Mouse (Mus musculus) ovary, postnatal 14 days (tissue): ENCODE results near the gene Trdmt1.
"Not testable (repeated sequence)": the region's sequence is repeated elsewhere in the genome, so short reads cannot be mapped to it uniquely, and the experiment has no call there.

Source experiments
- DNase-seq: peaks from one replicate; pipeline ENCODE4 v3.0.0; 2022; ENCODE audit warnings: low spot score

Trdmt1 gene

DNA sequence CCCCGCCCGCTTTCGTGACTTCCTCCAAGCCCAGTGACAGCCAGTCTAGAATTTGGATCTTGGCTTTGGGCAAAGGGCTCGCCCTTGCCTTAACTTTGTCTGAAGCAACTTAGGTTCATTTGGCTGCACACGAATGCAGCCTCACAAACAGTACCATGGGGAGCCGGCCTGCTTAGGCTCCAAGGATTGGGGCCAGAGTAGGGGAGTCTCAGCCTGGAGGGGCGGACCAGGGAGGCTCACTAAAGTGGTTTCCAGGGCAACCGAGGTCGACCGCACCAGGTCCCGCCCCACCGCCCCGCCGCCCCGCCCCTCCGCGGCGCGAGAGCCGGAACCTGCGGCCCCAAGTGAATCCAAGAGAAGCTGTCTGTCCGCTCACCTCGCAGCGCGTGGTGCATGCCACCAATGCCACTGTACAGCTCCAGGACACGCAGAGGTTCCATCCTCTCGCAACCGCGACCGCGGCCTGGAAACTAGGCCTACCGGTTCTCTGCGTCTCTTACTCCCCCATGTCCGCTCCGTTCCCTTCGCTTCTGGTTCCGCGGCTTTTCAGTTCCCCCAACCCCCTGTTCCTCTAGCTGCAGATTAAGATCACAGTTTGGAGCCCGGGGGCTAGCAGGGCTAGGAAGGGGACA, at the start of gene Trdmt1:
Trdmt1 (minus strand) TSS at position 476 of the 632 bp plus-strand sequence.
- DNase-seq = peak; percentile 71

DNA sequence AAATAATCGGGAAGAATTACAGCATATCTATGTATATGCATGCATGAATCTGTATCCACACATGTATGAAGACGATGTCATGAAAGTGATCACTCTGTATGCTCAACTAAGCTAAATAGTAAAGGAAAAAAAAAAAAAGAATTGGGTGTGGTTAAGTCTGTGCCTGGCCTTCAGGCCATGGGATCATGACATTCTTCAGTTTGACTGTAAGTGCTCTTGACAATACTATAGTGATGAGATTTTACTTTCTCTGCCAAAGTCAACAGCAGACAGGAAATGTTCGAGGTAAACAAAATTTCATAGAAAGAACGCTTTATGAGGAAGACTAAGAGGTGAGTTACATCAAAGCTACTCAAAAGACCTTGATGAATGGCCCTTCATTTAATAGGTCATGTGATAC, 48.9 kb upstream of the Trdmt1 start:
- no peak for DNase-seq

DNA sequence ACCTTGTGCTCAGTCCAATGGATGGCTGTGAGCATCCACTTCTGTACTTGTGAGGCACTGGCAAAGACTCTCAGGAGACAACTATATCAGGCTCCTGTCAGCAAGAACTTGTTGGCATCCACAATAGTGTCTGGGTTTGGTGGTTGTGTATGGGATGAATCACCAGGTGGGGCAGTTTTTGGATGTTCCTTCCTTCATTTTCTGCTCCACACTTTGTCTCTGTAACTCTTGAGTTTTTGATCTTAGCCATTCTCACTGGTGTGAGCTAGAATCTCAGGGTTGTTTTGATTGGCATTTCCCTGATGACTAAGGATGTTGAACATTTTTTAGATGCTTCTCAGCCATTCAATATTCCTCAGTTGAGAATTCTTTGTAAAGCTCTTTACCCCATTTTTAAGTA, 39.3 kb upstream of the Trdmt1 start:
- DNase-seq = not testable (repeated sequence)

DNA sequence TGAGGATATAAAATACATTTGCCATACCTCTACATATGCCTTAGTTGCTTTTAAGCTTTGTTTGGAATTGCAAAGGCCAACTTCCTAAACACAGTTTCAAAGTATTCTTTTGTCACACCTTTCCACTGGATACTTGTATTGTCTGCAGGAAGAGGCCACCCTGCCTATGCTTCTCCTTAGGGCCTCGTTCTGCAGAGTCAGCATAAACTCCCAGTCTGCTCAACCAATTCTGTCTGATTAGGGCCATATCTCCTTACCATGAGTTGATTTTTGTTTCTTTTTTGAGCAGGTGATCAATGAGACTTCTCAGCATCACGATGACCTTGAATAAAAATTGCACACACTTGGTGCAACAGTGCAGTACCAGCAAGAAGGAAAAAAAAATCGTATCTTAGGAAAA, 37.7 kb upstream of the Trdmt1 start:
- no peak for DNase-seq

DNA sequence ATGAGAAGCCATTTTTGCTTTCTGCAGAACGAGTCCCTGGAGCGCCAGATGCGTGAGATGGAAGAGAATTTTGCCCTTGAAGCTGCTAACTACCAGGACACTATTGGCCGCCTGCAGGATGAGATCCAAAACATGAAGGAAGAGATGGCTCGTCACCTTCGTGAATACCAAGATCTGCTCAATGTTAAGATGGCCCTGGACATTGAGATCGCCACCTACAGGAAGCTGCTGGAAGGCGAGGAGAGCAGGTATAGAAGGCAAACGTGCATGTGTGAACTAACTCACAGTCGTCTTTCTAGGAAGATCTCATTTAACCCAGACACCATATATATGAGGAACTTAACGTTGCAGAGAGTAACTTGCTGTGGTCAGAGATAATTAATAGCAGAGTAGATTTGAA, 35.5 kb upstream of the Trdmt1 start:
- no peak for DNase-seq

DNA sequence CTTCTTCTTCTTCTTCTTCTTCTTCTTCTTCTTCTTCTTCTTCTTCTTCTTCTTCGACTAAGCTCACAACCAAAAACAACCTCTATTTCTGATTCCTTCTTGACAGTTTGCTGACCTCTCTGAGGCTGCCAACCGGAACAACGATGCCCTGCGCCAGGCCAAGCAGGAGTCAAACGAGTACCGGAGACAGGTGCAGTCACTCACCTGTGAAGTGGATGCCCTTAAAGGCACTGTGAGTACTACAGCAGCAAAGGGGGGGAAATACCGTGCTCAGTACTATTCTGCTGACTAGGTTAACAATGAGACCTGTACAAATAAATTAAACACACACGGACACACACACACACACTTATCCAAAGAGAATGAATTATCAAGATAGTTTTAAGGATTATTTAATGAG, 34.8 kb upstream of the Trdmt1 start:
- no peak for DNase-seq

DNA sequence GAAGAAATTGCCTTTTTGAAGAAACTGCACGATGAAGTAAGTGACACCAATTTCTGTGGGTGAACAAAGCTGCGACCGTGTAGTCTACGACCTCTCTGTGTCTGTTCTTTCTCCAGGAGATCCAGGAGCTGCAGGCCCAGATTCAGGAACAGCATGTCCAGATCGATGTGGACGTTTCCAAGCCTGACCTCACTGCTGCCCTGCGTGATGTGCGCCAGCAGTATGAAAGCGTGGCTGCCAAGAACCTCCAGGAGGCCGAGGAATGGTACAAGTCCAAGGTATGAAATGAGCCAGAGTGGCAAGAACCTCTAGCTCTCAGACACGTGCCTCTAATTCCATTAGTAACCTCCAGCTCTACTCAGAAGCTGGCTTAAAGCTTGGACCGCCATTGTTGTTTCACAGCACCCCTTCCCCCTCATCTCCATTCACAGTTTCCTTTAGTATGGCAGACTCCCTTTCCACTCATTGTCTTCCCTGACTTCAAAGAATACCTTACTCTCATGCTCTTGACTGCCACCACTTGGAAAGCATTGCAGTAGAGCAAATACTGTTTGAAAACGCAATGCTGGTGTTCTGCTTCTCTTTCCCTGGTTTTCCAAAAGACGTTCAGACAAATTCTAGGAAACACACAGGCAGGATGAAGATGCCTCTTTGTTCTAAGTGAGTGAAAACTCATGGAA, 34.1 kb upstream of the Trdmt1 start:
- no peak for DNase-seq

DNA sequence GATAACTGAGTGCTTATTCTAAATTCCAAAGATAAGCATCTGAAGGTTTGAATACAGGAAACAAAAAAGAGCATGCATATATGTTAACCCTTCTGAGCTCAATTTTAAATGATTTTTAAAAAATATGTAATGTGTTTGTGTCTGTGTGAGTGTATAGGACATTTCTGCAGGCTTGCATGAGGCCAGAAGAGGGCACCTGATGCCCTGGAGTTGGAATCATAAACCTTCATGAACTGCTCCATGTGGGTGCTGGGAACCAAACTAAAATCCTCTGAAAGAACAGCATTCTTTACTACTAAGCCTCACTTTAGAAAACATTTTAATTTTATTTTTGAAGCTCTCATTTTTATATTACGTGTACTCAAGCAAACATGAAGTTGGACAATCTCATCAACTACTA, 32.9 kb upstream of the Trdmt1 start:
- no peak for DNase-seq

DNA sequence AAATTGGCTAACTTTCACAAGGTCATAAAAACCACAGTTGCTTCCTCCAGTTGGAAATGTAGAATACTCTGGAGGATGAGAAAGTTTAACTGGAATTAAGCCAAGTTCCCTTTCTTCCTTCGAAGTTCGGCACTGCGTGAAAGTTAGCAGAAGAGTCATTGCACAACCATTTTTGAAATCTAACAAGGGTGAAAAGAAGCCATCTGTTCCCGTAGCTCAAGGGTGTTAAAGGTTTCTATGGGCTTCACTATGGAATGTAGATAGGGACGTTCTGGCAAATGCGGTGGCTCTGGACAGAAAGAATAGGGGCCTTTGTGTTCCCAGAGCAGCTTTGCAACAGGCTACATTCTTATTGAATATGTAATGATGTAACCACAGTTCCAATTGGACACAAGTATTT, 31.5 kb upstream of the Trdmt1 start:
- no peak for DNase-seq

DNA sequence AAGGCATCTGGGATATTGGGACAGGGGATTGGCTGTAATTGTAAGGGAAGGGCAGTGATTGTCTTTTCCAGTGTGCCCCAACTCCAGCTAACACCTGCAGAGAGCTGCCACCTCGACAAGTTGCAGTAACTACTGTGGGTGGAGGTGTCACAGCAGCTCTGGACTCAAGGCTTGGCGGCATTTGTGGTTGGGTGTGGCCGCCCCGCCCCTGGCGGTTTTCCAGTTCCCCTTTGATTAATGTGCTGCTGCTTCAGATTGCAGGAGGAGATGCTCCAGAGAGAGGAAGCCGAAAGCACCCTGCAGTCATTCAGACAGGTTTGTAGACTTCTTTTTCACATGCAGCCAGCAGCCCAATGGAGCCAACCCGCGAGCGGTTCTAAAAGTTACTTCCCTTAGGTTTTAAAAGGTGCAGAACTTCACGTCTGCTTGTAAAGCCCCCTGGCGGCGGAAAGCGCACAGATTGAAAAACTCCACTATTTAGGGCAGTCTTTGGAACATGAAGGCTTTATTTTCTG, 30.9 kb upstream of the Trdmt1 start:
- peak; percentile 73 for DNase-seq

DNA sequence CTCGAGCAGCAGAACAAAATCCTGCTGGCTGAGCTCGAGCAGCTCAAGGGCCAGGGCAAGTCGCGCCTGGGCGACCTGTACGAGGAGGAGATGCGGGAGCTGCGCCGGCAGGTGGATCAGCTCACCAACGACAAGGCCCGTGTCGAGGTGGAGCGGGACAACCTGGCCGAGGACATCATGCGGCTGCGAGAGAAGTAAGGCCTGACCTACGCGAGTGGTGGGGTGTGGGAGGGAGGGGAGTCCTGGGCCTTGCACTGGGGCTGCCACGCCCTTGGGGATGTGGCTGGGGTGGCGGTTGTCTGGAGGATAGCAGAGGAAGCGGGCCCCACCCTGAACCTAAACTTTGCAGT, 30.3 kb upstream of the Trdmt1 start:
- no peak for DNase-seq

DNA sequence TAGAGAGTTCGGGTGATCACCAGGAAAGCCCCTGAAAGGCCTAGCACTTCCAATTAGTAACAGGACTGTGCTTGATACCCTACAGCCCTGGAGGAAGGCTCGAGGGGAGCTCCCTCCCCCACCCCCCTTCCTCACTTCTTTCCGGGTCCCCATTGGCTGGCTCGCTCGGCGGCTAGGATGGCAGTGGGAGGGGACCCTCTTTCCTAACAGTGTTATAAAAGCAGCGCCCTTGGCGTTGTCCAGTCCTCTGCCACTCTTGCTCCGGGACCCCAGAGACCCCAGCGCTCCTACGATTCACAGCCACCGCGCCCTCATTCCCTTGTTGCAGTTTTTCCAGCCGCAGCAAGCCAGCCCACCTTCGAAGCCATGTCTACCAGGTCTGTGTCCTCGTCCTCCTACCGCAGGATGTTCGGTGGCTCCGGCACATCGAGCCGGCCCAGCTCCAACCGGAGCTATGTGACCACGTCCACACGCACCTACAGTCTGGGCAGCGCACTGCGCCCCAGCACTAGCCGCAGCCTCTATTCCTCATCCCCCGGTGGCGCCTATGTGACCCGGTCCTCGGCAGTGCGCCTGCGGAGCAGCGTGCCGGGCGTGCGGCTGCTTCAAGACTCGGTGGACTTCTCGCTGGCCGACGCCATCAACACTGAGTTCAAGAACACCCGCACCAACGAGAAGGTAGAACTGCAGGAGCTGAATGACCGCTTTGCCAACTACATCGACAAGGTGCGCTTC, 29.8 kb upstream of the Trdmt1 start:
- DNase-seq = peak; percentile 77

DNA sequence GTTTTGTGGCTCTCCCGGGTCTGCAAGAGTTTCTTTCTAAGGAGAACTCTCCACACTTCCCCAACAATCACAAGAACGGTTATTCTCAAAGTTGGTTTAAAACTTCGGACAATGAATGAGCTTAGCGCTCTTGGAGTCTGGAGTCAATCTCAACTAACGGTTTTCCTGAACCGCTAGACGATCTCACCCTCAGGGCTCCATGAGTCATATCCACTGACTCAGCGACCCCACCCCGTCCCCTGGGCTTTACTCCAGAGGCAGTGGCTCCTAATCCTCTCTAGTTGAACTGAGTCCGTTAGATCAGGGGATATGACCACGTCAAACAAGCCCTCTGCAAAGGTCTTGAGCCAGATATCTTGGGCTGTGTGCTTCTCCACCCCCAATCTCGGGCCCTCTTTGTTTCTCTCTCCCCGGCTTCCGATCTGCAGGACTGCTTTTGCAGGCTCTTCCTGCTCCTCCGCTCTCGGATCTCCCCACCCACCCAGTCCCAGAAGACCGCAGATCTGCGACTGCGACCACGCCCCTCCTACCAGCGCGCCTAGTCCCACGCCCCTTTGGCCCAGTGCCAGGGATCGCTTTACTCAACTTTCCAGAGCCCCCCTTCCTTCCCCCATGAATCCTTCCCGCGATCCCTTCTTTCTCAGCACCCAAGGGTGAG, 29.1 kb upstream of the Trdmt1 start, which contains the start of gene Vim:
Vim (plus strand) TSS at position 520 of the 658 bp plus-strand sequence.
- peak; percentile 59 for DNase-seq

DNA sequence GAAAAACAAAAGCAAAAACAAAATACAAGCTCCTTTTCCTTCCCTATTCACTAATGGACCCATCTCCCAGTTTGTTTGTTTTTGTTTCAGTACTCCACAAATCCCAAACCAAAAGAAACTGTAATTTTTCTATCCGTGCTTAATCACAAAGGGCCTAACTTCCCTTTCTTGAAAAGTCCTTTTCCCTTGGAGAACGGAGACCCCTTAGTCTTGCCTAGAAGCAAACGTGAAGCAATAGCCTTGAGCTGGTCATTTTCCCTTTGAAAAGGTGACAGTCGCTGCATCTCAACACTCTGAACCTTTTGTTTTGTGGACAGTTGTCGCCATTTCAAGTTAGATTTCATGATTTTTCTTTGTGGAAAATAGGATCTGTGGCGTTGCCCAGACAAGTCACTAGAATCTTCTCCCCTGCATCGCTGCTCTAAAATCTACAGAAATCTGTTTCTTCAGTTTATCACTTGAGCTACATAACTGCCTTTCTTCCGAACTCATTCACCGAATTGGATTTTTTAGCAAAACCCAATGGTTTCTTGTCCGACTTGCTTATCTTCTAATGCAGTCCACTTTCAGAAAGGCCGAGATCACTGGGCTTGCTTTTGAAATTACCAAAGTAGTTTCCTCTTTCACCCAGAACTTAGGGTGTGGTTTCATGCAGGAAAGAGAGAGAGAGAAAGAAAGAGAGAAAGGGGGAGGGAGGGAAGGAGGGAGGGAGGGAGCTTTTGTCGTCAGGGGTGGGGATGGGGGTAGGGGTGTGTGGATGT, 28.4 kb upstream of the Trdmt1 start:
- DNase-seq = no peak

DNA sequence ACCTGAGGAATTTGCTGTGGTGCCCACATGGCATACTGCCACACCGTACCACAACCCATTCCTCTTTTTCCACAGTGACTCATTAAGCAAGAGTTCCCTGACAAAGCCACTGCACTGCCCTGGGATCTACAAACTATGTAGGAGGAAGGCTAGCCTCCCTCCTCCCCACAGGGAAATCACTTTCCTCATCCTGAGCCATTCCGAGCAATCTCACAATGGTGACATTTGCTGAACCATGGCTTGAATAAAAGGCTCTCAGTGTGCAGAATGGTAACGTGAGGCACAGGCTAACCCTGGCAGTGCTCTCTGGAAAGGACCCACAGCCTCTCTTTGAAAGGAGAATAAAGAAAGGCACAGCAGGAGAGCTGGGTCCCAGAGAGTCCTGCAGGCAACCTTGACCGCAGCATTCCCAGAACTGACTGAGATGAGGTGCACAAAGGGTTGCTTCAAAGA, 27.7 kb upstream of the Trdmt1 start:
- DNase-seq = no peak

DNA sequence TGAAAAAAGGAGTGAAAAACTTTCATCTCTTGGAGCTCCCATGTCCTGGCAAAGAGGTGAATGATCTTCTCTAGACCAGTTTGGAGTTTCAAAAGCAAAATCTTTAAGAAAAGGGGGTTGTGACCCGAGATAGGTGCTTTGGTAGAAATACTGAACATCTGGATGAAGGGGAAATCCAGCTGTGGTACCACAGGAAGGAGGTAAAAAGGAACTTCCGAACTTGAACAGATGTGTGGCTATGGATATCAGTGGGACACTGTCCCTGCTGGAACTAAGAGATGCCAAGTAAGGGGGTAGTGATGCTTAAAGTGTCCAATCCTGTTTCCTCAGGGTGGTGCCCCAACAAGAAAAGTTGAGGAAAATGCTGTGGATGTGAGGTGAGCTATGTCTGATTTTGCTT, 25.7 kb upstream of the Trdmt1 start:
- DNase-seq = no peak

DNA sequence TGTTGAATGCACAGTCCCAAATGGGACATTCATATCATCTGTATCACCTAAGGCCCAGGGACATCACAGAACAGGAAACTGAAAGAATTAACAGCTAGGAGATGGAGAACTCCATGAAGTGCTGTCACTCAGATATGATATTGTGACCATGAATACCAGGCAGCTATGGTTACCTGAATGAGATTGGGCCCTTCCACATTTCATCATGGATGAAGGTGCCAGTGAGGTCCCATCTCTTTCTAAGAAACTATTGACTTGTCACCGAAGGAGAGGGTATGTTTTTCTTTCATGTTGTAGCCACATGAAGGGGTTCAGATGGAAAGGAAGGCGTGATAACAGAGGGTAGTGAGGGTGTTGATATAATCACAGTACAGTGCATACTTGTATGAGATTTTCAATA, 15.9 kb upstream of the Trdmt1 start:
- no peak for DNase-seq

DNA sequence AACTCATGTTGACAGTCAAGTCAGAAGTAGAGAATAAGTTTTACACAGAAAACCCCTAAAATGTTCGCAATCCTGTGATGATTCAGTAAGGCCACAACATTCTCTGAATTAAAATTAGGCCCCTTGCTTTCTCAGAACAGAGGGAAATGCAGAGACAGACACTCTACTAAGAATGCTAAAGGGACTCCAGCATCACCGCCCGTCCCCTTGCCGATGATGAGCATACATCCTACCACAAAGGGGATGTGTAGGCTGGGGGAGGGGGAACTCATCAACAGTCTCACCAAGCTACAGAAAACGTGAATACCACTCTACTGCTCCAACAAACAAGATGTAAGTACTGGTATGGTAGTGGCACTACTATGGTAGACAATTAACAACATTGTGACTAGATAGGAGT, 15.3 kb upstream of the Trdmt1 start:
- DNase-seq = no peak

DNA sequence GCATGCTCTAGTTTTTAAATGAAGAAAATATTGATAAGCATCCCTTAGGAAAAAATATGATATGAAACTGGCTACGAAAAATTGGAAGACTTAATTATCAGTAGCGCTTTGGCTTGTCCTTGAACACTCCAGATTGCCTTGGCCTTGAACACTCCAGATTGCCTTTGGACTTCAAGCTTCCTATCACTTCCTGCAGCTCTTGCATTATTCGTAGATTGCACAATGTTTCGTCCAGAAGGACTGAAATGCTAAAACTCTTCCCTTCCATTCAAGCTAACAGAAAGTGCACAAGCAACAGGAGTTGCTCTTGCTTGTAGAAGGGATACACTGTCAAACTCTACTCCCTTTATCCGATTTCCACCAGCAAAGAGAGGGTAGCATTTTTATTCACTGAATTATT, 14.8 kb upstream of the Trdmt1 start:
- DNase-seq = no peak

DNA sequence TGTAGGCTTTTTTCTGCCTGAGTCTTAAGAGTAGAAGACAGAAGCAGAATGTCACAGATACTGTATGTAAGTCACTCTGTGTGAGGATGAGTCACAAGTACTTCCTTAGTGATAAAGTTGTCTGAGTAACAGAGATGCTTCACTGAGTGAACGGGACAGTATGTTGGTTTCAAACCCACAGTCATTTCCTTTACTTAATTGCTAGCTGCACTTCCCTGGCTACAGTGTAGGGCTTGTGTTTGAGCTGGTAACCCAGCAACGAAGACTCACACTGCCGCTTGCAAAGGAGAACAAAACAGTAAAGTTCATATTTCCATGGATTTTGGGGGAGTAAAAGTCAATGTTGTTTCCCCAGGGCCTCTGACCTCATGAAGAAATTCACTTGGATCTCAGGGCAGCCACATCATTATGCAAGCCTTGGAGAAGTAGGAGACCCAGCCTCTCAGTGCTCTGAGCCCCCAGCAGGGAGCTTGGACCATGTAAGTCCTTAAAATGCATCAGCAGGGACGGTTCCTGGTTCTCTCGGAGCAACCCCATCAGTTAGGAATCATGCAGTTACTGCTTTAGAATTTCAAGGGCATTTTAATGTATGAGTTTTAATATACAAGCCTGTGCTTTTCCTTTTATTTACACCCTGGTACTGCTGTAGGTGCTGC, 14.3 kb upstream of the Trdmt1 start:
- DNase-seq = no peak
